Mouse (Mus musculus): Measurements from ENCODE around the gene Mob3b. TPM values are rescaled to one million over a fixed set of nuclear protein-coding genes. Genes with fewer than 3 reads are reported as not detected.

The Mob3b gene
- polyA plus RNA-seq, 1 experiment, result 2.3 TPM

DNA sequence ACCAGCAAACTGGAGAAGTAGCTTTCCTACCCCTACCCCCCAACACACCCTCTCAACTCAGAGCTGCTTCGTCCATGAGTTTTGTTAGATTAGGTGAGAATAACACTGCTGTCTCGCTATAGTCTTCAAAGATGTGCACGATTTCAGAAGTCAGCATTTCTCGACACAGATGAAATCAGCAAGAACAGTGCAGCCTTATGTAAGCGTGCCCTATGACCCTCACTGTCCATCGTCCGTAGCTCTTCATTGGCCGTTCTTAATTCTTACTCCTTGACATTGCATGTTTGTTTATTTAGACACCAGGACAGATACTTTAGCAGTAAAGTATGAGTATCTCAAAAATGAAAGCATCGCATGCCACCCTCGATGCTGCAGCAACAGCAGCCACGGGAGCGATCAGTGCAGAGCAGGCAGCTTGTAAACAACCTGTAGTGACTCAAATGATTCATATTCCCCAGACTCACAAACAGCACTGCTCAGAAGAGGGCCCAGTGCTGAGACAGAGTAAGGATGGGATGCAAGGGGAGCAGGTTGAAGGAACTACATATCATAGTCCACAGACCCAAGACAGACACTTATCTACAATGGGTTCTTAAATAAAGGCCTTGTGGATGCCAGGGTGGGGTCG, 66.0 kb downstream of the Mob3b start:
- H3K27ac ChIP-seq (ENCODE audit: insufficient read depth, low read length), result no peak overlapping the region
- H3K4me3 ChIP-seq (ENCODE audit: extremely low read depth, insufficient read depth, insufficient read length), result no peak overlapping the region
- no peak for TF ChIP-seq CTCF (IDR thresholded peaks at IDR 0.05; ENCODE audit: extremely low read depth, insufficient read depth, insufficient read length, insufficient replicate concordance)
- TF ChIP-seq POLR2A (IDR thresholded peaks at IDR 0.05; ENCODE audit: low read depth, low read length), result no peak
- H3K27me3 ChIP-seq (ENCODE audit: control insufficient read depth, insufficient read depth, low read length), result no peaks in the 10 kb centered on the region
- 90% methylated on average over 13 of the region's 13 CpGs for WGBS
- peaks cover 5% of the 10 kb centered on the region; the same call in 1 of the 2 replicates for H3K4me1 ChIP-seq (ENCODE audit: control insufficient read depth, insufficient read depth, insufficient read length)
- DNase-seq (ENCODE audit: low read depth in 1 of 2, low spot score in 2 of 2), result no peak
- no peaks in the 10 kb centered on the region for H3K36me3 ChIP-seq (ENCODE audit: control insufficient read depth, insufficient read depth, low read length)

DNA sequence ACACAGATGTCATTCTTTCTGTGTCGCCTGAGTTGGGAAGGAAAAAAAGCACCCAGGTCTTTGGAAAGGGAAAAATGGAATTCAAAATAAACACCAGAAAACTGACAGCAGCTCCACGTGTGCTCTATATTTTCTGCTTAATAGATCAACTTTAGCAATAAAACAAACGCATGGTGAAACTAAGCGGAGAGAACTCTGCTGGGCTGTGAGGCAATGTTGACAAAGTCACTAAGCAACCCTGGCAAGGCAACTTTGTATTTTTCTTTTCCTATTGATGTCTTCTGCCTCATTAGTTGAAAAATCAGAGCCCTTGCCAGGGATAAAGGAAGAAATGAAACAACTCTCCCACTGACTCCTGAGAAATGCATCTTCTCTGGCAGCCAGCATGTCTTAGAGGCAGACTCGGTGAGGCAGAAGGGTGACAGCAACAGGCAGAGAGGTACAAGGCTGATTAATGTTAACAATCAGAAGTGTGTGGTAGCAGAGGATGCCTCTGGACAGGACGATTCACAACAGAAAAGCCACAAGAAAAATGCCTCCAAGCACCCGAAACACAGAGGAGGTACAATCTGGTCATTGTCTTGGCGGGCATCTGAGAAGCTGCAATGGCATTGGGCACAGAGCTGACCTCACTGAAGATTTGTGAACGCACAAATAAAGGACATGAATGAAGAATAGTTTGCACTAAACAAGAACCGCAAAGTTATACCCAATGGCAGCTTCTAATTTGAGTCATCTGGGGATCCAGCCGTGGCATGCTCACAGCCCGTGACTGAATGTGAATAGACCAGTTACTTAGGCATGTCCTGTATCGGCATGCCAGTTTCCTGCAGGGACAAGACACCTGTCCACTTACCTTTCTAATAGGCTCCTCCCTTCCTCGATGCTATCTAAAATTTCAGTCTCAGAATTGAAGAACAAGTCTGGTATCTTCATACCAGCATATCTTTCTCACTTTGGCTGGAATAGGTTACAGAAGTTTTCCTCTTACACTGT, 67.7 kb downstream of the Mob3b start:
- no peak overlapping the region for H3K27ac ChIP-seq (ENCODE audit: insufficient read depth, low read length)
- no peak for DNase-seq (ENCODE audit: low read depth in 1 of 2, low spot score in 2 of 2)

DNA sequence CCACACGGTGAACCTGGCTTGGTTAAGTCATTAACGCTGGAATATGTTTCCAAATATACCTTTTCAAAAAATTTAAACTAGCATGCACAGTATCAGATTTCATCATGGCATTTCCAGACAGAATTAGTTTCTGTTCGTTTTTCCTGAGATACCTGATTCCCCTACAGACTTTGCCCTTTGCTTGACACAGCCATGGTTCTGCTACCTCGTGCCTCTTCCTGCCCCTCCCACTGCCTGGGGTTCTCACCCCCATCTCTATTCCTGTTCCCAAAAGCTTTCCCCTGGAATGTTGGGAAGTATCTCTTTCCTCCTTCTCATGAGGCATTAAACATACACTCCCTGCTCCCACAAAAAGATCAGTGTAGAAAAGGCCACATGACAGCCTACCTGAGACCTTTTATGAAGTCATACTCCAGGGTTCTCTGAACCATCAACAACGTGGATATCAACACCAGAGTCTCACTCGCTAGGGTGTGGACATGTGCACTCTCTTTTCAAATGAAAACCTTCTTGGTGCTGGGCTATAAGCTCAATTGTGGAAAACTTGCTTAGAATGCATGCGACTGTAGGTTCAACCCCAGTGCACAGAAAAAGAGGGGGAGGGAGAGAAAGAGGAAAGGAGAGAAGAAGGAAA, 71.1 kb downstream of the Mob3b start:
- Histone ChIP-seq H3K27me3 (ENCODE audit: control insufficient read depth, insufficient read depth, low read length) (no peaks in the 10 kb centered on the region), H3K4me1 (ENCODE audit: control insufficient read depth, insufficient read depth, insufficient read length) (no peaks in the 10 kb centered on the region; the same call in 1 of the 2 replicates), H3K27ac (ENCODE audit: insufficient read depth, low read length) (no peak overlapping the region), H3K36me3 (ENCODE audit: control insufficient read depth, insufficient read depth, low read length) (no peaks in the 10 kb centered on the region), H3K4me3 (ENCODE audit: extremely low read depth, insufficient read depth, insufficient read length) (no peak overlapping the region)
- no peak for DNase-seq (ENCODE audit: low read depth in 1 of 2, low spot score in 2 of 2)
- no peak for TF ChIP-seq CTCF (IDR thresholded peaks at IDR 0.05; ENCODE audit: extremely low read depth, insufficient read depth, insufficient read length, insufficient replicate concordance)
- no peak for TF ChIP-seq POLR2A (IDR thresholded peaks at IDR 0.05; ENCODE audit: low read depth, low read length)
- WGBS, result 86% methylated on average over 7 of the region's 7 CpGs

More for the DNA sequence above, 67.7 kb downstream of the Mob3b start:
- H3K4me1 ChIP-seq (ENCODE audit: control insufficient read depth, insufficient read depth, insufficient read length), result no peaks in the 10 kb centered on the region
- no peaks in the 10 kb centered on the region for H3K27me3 ChIP-seq (ENCODE audit: control insufficient read depth, insufficient read depth, low read length)
- no peak for TF ChIP-seq POLR2A (IDR thresholded peaks at IDR 0.05; ENCODE audit: low read depth, low read length)
- no peak for TF ChIP-seq CTCF (IDR thresholded peaks at IDR 0.05; ENCODE audit: extremely low read depth, insufficient read depth, insufficient read length, insufficient replicate concordance)
- no peak overlapping the region for H3K4me3 ChIP-seq (ENCODE audit: extremely low read depth, insufficient read depth, insufficient read length)
- WGBS, result 89% methylated on average over 14 of the region's 14 CpGs
- H3K36me3 ChIP-seq (ENCODE audit: control insufficient read depth, insufficient read depth, low read length), result no peaks in the 10 kb centered on the region

DNA sequence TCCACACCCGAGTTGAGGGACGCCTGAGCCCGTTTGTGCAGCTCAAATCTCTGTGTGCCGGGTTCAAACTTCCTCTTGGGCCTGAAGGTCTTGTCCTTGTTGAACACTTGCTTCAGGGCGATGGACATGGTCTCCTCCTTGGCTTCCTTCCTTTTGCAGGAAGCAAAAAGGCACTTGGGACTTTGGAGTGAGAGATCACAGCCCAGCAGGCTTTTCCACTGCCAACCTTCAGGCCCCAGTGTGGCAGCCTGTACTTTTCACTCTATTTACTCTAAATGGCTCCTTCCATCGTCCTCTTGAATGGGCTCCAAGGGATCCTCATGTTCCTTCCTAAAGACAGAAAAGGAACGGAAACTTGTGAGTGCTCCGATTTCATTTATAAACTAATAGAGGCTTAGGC, 73.2 kb downstream of the Mob3b start:
- no peak for TF ChIP-seq CTCF (IDR thresholded peaks at IDR 0.05; ENCODE audit: extremely low read depth, insufficient read depth, insufficient read length, insufficient replicate concordance)
- TF ChIP-seq POLR2A (IDR thresholded peaks at IDR 0.05; ENCODE audit: low read depth, low read length), result no peak
- H3K36me3 ChIP-seq (ENCODE audit: control insufficient read depth, insufficient read depth, low read length), result no peaks in the 10 kb centered on the region
- H3K4me3 ChIP-seq (ENCODE audit: extremely low read depth, insufficient read depth, insufficient read length), result no peak overlapping the region
- no peak for DNase-seq (ENCODE audit: low read depth in 1 of 2, low spot score in 2 of 2)
- no peak overlapping the region for H3K27ac ChIP-seq (ENCODE audit: insufficient read depth, low read length)
- H3K4me1 ChIP-seq (ENCODE audit: control insufficient read depth, insufficient read depth, insufficient read length), result no peaks in the 10 kb centered on the region; the same call in 1 of the 2 replicates
- H3K27me3 ChIP-seq (ENCODE audit: control insufficient read depth, insufficient read depth, low read length), result no peaks in the 10 kb centered on the region
- WGBS, result 83% methylated on average over 8 of the region's 8 CpGs

DNA sequence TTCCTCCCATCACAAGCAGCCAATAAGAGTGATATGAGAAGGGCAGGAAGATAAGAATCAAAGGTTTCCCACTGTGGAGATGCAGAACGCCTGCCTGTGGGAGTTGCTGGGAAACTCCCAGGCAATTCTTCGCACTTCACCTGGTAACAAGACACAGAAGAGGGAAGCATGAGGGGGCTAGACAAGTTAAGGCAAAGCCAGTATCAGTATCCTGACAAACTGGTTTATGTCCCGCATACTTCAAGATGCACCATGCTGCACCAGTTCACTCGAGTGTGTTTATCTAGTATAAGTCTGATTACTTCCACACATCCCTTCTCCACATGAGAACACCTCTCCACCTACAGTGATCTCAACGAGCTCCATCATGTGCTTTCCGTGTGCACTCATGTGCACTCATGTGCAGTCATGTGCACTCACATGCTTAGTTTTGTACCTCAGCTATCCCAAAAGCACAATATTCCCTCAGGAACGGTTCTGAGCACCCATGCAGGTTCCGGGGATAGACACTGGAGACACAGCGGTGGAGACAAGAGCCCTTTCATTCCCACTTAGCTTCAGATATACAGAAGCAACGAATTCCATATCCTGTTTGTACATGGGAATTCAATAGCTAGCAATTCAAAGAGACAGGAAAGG, 74.7 kb downstream of the Mob3b start:
- Histone ChIP-seq H3K27me3 (ENCODE audit: control insufficient read depth, insufficient read depth, low read length) (no peaks in the 10 kb centered on the region), H3K27ac (ENCODE audit: insufficient read depth, low read length) (no peak overlapping the region), H3K4me1 (ENCODE audit: control insufficient read depth, insufficient read depth, insufficient read length) (no peaks in the 10 kb centered on the region; the same call in 1 of the 2 replicates), H3K4me3 (ENCODE audit: extremely low read depth, insufficient read depth, insufficient read length) (no peak overlapping the region), H3K36me3 (ENCODE audit: control insufficient read depth, insufficient read depth, low read length) (no peaks in the 10 kb centered on the region)
- TF ChIP-seq POLR2A (IDR thresholded peaks at IDR 0.05; ENCODE audit: low read depth, low read length), result no peak
- TF ChIP-seq CTCF (IDR thresholded peaks at IDR 0.05; ENCODE audit: extremely low read depth, insufficient read depth, insufficient read length, insufficient replicate concordance), result no peak
- WGBS, result 59% methylated on average over 10 of the region's 10 CpGs
- no peak for DNase-seq (ENCODE audit: low read depth in 1 of 2, low spot score in 2 of 2)

DNA sequence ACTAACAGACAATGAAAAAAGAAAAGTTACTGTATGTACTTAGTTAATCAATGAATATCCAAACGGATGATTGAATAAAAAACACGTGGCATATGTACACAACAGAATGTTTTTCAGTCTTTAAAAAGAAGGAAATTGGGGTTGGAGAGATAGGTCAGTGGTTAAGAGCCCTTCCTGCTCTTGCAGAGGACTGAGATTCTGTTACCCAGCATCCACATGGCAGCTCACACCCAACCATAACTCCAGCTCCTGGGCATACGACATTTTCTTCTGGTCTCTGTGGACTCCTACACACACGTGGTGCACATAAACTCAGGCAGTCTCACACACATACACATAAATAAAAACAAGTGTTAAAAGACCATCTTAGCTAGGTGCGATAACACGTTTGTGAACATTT, 77.0 kb downstream of the Mob3b start:
- DNase-seq (ENCODE audit: low read depth in 1 of 2, low spot score in 2 of 2), result no peak
- no peaks in the 10 kb centered on the region for H3K27me3 ChIP-seq (ENCODE audit: control insufficient read depth, insufficient read depth, low read length)

More for the DNA sequence above, 77.0 kb downstream of the Mob3b start:
- Histone ChIP-seq H3K36me3 (ENCODE audit: control insufficient read depth, insufficient read depth, low read length) (no peaks in the 10 kb centered on the region), H3K27ac (ENCODE audit: insufficient read depth, low read length) (no peak overlapping the region), H3K4me3 (ENCODE audit: extremely low read depth, insufficient read depth, insufficient read length) (no peak overlapping the region), H3K4me1 (ENCODE audit: control insufficient read depth, insufficient read depth, insufficient read length) (no peaks in the 10 kb centered on the region; the same call in 1 of the 2 replicates)
- WGBS, result 58% methylated on average over 6 of the region's 6 CpGs
- TF ChIP-seq CTCF (IDR thresholded peaks at IDR 0.05; ENCODE audit: extremely low read depth, insufficient read depth, insufficient read length, insufficient replicate concordance) (no peak), POLR2A (IDR thresholded peaks at IDR 0.05; ENCODE audit: low read depth, low read length) (no peak)

Measured in spleen, adult 2 months (tissue).